Mouse (Mus musculus): Measurements from ENCODE around the gene Fcrla. TPM values are rescaled to one million over a fixed set of nuclear protein-coding genes. Genes with fewer than 3 reads are reported as not detected.
A peak's percentile ranks its signal among the peaks of the same experiment; 100 is the strongest.

Fcrla gene
- total RNA-seq, 2 experiments from 2014 or later, result 0.56 TPM; not detected in 1

DNA sequence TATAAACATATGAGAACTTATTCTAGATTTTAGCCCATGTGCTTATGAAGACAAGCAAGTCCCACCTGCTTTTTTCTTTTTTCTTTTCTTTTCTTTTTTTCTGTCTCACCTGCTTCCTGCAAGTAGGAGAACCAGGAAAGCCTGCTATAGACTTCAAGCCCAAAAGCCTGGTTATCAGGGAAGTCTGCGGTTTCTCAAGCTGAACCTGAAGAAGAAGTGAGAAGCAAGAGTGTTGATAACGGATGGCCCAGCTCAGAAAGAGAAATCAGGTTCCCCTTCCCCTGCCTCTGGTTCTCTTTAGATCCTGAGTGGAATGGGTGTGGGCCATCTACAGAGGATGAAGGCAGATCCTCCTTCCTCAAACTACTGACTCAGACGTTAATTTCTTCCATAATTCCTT, 4.7 kb upstream of the Fcrla start:
- intact Hi-C loops (cut with DNase I), result no loop called here
- DNase-seq, result no peak

DNA sequence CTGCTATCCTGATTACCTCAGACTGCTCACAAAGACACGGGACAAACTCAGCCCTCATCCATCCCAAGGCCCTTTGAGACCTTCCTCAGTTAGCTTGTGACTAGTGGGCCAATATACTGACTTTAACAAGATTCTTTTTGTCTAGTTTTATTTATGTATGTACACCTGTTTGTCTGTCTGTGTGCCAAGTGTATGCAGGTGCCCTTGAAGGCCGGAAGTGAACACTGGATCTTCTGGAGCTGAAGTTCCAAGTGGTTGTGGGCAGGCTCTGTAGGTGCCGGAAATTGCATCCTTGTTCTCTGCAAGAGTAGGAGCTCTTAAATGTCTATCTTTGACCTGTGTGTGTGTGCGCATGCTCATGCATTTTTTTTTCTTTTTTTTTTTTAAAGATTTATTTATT, 1.9 kb upstream of the Fcrla start:
- DNase-seq, result no peak
- intact Hi-C loops (cut with DNase I), result no loop called here

DNA sequence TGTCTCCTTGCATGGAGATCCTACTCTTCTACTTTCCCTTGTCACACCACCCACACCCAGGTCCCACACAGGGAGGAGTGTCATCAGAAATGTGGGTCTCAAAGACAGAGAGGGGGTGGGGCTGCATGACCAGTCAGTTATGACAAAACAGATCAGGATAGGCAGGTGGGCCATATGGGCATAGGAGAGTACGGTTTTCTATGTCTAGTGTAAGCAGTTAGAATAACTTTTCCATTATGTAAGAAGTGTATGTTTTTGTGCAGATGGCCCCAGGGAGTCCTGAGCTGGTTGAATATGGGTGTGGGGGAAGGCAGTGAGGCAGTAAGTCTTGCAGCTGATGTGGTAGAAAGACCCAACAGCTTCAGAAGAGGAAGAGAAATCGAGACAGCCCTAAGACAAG, 1.1 kb upstream of the Fcrla start:
- intact Hi-C loops (cut with DNase I), result no loop called here
- DNase-seq, result no peak

DNA sequence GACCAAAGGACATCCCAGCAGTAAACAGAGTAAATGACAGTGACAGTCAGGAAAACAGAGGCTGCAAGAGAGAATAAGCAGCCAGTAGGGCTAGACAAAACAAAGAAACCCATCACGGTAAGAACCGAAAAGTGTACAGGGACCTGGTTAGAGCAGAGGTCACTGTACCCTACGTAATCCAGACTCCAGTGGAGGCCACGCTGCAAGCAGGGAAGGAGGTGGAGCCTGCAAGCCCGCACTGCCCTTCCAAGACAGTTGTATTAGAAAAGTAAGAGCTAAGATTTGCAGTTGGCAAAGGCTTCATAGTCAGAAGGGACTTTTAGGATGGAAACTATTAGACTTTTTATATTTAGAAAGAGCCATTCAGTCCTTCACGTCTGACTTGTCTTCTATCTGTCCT, 442 bp downstream of the Fcrla start:
- intact Hi-C loops (cut with DNase I), result no loop called here
- DNase-seq, result no peak

DNA sequence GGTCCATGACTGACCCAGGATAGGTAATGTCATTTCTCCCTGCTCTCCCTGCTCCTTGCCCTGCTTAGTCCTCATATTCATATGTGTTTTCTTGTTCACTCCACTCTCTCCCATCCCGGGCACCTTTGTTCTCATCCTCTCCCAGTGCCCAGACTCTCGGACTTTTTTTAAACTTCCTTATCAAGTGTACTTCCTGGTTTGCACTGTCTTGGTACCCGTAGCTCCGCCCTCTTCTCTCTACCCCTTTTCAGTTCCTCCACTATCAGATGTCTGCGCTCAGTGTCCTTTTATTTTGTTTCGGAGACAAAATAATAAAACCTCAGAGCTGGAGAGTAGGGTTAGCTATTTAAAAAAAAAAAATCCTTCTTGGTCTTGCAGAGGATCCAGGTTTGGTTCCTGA, 2.9 kb downstream of the Fcrla start:
- intact Hi-C loops (cut with DNase I), result no loop called here
- peak in 1 of 2 experiments; percentile 13 for DNase-seq

DNA sequence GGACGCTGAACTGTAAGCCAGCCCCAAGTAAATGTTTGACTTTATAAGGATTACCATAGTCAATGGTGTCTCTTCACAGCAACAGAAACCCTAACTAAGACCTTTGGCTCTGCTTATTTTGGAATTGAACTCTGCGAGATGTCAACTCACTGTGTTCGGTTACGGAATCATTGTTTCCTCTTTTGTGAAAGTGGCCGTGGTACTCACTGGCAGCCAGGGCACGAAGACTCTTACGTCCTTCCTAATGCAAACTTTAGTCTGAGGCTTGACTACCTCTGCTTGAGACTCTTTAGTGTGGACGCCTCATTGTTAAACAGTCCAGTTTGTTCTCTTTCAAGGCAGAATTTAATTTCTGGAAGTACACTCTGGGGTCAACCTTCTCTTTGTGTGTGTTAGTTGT, 8.1 kb downstream of the Fcrla start:
- intact Hi-C loops (cut with DNase I), result no loop called here
- DNase-seq, result no peak

DNA sequence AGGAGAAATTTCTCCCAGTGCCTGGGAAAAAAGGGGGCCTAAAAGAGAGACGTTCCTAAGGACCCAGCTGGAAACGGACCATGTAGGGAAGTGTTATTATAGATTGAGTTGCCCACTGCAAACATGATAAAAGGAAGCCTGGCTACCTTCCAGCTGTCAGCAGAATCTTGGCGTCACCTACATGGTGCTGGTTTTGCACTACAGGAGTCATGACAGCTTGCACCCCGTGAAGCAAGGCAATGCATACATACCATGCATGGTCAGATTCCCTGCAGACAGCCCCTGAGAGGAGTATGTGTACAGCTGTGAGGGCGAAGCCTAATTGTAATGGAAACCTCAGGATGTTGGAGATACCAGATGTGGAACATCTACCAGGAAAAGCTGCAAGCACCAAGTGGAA, 11.7 kb downstream of the Fcrla start:
- no peak for DNase-seq
- intact Hi-C loops (cut with DNase I), result no loop called here

DNA sequence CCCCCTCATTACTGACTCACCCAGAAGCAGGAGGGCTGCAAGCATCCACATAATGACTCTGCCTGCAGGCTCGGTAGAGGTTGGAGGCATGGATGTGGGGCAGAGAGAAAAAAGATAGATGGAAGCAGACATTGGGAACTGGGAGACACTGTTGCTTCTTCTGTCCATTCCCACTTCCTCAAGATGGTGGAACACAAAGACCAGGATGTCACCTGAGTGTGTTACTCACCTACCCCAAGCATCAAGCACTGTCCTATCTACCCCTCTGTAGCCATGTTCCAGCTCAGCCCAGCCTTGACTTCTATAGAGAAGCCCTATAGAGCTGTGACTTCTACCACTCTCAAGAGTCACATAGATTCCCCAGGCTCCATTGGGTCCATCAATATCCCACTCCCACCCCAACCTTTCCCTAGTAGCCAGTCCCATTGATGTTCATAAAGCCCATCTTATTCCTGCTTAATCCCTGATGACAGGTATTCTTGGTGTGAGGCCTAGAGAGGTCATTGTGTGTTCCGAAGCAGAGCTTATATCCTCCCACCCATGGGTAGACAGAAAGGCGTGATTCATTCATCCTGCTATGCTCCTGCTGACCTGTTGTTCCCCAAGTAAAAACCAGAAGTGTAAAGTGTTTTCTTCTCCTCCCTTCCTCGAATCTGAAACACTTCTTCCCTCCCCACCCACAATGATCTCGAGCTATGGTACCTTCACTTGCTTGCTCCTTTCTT, 14.3 kb downstream of the Fcrla start, which contains the start of gene Fcrlb:
Gene Fcrlb (minus strand): TSS at position 51 of the 725 bp plus-strand sequence.
- intact Hi-C loops (cut with DNase I), result no loop called here

DNA sequence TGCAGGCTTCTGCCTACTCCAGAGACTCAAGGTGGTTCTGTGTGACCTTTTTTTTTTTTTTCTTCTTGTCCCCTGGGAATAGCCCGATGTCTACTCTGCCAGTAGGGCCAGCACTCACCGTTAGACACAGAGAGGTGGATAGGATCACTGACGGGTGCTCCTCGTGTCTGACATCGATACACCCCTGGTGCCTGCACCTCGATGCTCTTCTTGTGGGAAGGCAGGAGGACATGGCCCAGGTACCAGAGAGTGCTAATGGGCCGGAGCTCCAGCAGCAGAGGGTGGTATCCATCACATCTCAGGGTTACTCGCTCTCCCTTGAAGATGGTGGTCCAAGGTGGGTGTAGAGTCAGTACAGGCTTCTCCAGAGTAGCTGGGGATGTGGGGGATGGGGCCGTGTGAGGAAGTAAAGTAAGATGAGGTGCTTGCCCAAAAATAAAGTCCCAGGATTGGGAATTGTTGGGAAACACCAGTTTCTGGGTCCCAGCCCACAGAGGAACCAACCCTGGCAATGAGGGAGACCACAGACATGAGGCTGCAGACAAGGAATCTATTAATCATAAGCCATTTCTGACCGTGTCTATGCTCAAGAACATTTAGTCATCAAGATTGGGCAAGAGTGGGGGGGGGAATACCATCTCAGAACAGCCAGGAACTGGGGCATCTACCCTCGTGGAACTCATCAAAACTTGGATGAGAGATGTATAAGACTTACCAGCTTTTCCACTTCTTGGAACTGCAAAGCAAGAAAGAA, 15.3 kb downstream of the Fcrla start:
- intact Hi-C loops (cut with DNase I), result no loop called here
- DNase-seq, result no peak

More for the DNA sequence above, 14.3 kb downstream of the Fcrla start, which contains the start of gene Fcrlb:
- no peak for DNase-seq

DNA sequence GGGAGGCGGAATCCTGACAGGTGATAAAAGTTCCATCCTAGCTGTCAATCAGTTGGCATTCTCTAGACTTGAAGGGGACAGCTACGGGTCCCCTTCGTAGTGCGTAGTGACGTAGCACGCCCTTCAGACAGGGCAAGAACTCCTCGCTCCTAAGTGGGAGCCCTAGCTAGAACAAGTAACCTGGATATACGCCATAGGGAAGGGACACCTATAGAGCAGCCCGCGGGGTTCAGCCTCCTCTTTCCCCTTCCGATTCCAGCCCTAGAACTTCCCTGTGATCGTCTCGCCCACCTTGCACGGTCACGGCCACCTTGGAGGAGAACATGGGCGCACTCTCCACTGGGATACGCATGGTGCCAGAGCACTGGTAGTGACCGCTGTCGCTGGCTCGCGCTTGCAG, 19.0 kb downstream of the Fcrla start:
- no peak for DNase-seq
- intact Hi-C loops (cut with DNase I), result no loop called here

DNA sequence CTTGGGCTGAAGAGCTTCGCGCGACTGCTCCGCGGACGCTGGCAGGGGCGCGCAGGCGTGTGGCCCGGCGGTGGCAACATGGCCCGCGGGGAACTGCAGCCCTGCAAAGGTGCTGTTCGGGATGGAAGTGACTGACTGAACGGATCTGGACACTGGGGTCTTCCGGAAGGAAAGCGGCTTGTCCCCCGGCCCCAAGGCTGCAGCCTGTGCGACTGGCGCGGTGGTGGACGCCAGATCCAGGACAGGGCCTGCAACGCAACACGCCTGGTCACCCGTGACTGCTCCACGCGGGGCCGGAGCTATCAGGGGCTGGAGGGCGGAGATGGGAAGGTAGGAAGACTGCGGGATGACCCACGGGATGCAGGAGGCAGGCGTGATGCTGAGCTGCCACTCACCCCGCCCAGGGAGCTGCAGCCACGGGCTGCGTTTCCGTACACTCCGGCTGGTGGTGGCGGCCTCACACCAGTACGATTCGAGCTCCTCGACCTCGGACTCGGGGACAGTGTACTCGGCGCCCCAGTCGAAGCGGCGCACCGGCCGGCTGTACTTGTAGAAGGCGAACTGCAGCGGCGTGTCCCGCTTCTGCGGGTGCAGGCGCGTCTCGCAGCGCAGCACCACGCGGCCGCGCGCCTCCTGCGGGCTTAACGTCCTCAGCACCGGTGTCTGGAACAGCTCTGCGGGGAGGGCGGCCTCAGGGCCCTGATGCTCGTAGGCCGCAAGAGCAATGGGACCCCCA, 19.8 kb downstream of the Fcrla start:
- DNase-seq, result no peak
- intact Hi-C loops (cut with DNase I), result no loop called here

DNA sequence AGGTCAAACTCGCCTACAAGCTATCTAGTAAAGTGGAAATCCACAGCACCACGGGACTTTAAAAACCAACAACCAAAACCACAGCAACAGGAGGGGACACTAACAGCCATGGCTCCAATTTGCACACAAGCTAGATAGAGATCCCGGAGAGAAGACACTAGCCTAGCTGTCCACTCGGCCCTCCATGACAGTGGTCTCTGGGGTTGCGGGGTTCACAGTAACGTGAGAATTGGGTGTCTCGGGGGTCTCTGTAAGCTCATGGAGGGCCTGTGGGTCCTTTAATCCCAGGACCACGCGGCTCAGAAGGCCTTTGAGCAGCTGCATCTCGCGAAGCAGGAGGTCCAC, 20.3 kb downstream of the Fcrla start:
- intact Hi-C loops (cut with DNase I), result no loop called here
- no peak for DNase-seq

DNA sequence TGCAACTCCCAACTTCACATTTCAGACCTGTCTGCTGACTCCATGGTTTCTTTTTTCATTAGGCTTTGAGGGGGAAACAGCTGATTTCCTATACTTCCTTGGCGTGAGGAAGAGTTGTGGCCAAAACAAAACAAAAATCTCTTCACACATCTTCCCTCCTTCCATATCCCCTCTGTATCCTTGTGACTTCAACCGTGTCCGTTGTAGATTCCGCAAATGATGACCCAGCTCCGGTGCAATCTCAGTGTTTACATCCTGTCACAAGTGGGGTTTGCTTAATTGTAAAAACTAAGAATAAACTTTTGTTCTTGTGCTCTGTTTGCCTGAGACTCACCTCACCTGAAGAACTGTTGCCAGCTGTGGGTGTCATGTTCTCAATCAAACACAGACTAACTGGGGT, 23.9 kb downstream of the Fcrla start:
- intact Hi-C loops (cut with DNase I), result no loop called here
- no peak for DNase-seq

DNA sequence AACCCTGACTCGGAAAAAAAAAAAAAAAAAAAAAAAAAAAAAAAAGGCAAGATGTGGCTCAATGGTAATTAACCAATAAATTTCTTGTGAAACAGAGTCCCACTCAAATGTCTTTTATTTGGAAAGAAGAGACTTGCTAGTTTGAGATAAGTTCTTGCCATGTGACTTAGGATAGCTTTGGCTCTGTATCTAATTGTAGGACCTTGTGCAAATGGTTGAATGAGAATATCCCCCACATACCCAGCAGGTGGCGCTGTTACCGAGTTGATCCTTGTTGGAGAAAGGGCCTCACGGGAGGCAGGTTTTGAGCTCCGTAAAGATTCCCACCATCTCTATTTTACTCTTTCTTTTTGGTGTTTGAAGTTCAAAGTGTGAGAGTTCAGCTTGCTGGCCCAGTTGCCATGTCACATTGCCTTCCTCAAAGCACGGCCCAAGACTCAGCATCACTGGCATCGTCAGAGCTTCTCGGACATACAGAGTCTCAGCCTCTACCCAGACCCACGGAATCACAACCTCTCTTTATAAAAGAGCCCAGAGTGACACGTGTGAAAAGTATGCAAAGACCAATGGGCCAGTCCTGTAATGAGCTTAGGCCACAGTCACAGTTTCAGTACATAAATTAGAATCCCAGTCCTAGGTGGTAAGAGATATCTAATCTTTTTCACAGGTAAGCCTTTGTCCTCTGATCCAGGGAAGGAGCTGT, 25.7 kb downstream of the Fcrla start:
- intact Hi-C loops (cut with DNase I), result loop anchor here (1.0 kb wide), 1 partner anchor 95 kb away; no protein-coding TSS in a partner anchor
- DNase-seq, result peak; percentile 83 to 89

DNA sequence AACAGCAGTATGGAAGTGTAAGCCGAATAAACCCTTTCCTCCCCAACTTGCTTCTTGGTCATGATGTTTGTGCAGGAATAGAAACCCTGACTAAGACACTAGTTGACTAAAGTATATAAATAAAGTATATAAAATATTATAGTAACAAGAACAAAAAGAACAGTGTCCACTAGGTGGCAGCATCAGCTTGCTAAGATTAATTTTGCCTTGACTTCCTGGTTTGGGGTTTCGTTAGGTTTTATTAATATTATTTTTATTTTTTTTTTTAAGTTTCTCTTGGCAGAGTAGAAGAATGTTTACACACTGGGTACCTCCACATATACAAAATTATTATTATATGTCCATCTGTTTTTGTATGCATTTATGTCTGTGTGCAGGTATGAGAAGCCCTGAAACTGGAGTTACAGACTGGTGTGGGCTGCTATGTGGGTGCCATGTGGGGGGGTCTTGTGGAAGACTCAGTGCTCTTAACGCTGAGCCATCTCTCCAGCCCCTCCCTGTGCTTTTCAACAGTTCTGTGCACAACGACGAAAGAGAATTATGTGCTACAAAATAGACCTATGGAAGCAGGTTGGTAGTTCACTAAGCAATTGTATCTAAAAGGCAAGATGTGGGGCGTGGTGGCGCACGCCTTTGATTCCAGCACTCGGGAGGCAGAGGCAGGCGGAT, 26.4 kb downstream of the Fcrla start:
- intact Hi-C loops (cut with DNase I), result loop anchor here (1.0 kb wide), 1 partner anchor 95 kb away; no protein-coding TSS in a partner anchor
- peak; percentile 48 to 52 for DNase-seq

DNA sequence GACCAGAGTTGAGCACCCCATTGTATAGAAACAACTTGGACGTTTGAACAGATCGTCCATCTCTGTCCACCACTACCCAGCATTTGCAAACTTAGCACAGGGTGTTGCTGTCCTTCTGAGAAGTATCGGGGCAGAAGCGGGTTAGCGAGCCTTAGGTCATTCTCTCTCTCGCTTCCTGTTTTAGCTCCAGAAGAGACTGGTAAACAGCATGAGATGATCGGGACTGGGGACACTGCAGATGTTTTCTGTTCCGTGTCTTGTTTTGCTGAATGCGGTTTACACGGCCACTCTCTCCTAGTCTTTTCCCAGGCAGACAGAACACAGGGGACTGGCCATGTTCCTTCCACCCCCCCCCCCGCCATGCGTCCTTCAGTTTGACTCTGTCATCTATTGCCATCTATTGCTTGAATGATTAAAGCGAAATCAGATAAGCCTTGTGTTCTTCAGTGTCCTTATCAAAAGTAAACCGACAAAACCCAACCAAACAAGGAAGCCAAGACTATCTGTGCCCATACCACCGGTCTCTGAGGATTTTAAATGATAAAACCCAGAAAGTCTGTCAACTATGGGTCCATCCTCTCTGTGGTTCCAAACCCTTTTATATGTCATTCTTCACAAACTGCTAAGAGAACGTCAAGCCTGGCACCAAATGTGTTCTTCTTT, 28.8 kb downstream of the Fcrla start:
- DNase-seq, result no peak
- intact Hi-C loops (cut with DNase I), result no loop called here

DNA sequence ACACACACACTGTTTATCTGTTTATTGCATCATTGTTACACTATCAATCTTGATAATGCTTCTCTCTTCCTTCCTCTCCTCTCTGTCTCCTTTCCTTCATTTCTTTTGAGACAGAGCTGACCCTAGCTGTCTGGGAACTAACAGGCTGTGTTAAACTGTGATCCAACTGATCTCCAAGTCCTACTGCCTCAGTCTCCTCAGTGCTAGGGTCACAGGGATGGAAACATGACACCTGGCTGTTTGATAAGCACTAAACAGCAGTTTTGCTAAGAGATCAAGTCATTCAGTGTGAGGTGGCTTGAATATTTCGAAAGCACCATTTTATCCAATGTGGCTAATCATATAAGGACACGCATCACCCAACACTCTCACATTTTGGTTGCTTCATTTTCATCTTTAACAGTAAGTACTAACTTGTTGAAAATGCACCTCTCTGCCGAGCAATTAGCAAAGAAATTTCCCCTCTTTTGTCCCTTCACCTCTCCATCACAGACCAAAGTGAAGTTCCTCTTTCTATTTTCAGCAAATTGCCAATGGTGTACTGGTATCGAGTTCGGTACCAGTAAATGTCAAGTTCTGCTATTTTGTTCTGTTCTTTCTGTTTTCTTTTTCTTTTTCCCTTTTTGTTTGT, 30.6 kb downstream of the Fcrla start:
- DNase-seq, result no peak
- intact Hi-C loops (cut with DNase I), result no loop called here

DNA sequence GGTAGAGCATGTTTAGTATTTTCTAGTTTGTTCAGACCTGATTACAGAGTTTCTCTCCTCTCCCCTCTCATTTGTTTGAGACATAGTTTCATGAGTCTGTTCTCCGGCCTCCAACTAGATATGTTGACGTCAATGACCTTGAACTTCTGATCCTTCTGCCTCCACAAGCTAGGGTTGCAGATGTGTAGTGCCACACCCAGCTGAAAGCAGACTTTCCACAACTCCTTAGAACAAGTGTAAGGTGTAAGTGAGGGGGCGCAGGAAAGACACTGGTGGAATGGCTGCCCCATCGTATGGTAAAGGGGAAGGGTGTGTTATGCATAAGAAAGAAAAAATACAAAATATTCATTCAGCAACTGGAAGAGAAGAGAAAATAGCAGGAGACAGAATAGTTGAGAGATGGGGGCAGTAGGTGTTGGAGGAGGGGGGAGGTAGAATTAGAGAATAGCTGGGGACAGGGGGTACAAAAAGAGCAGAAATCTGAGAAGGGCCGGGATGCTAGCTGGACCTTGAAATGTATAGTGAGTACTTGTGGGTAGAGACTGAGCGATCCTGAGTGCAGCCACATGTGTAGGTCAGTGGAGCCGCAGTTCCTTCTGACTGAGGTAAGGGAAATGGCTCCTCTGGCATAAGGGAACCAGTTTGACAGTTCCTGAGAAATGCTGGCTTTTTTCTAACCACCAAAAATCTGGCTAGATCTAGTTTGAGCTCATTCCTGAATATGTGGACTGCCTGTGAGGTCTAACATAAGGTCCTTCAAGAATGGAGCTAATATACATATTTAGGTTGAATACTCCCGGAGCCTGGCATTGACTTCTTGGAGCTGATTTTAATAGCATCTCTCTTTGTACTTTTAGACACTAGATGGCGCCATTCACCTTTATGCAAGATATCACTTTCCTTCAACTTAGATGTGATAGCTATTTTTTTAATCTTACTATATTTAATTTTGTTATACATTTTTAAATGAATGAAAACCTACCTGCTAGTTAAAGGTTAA, 32.5 kb downstream of the Fcrla start:
- no peak for DNase-seq
- intact Hi-C loops (cut with DNase I), result no loop called here
